Mouse (Mus musculus) lung, postnatal 0 days (tissue): Measurements from ENCODE around the gene Gmpr2. TPM values are rescaled to one million over a fixed set of nuclear protein-coding genes. Genes with fewer than 3 reads are reported as not detected.
A peak's percentile ranks its signal among the peaks of the same experiment; 100 is the strongest.

Experiments
- ATAC-seq: fragments of 200-750 bp; cut with Nextera tagmentation; 2 replicates; pipeline ENCODE4 v1.8.0; 2017; ENCODE audit warnings: moderate library complexity
- DNase-seq: peaks from one replicate; pipeline ENCODE4 v3.0.0-alpha.2; 2016; ENCODE audit warnings: low spot score
- H3K27ac ChIP-seq: fragments of 300-500 bp; sonication (generic); 2 replicates; pipeline ENCODE4 v1.5.1; 2014; ENCODE audit warnings: antibody characterized with exemption, mild to moderate bottlenecking, low read length, mixed read lengths
- H3K27me3 ChIP-seq: fragments of 300-500 bp; sonication (generic); replicated peaks from 2 replicates; pipeline ENCODE4 v1.6.1; 2014; ENCODE audit warnings: low read length, mixed read lengths; ENCODE audit not compliant: insufficient read depth
- H3K36me3 ChIP-seq: fragments of 300-500 bp; sonication (generic); 2 replicates; pipeline ENCODE4 v1.6.1; 2014; ENCODE audit warnings: low read length, mixed read lengths; ENCODE audit not compliant: insufficient read depth
- H3K4me1 ChIP-seq: fragments of 300-500 bp; sonication (generic); 2 replicates; pipeline ENCODE4 v1.6.1; 2014; ENCODE audit warnings: antibody characterized with exemption, low read depth, low read length, mixed read lengths; ENCODE audit not compliant: insufficient read depth
- H3K4me2 ChIP-seq: fragments of 300-500 bp; sonication (generic); replicated peaks from 2 replicates; pipeline ENCODE4 v1.6.1; 2014; ENCODE audit warnings: low read depth, mild to moderate bottlenecking, low read length, moderate library complexity, mixed read lengths
- H3K4me3 ChIP-seq: fragments of 300-500 bp; sonication (generic); 2 replicates; pipeline ENCODE4 v1.5.1; 2014; ENCODE audit warnings: low read depth, low read length
- H3K9ac ChIP-seq: fragments of 300-500 bp; sonication (generic); replicated peaks from 2 replicates; pipeline ENCODE4 v1.6.1; 2014; ENCODE audit warnings: low read depth, mild to moderate bottlenecking
- H3K9me3 ChIP-seq: fragments of 300-500 bp; sonication (generic); 2 replicates; pipeline ENCODE4 v1.6.1; 2016; ENCODE audit warnings: low read length, mixed read lengths
- CTCF ChIP-seq: IDR thresholded peaks from 2 replicates; pipeline ENCODE4 v1.5.1; 2016; ENCODE audit warnings: antibody characterized with exemption, mild to moderate bottlenecking
- EP300 ChIP-seq: IDR thresholded peaks from 2 replicates; pipeline ENCODE4 v1.6.1; 2016; ENCODE audit warnings: antibody characterized with exemption, mild to moderate bottlenecking, control low read depth
- WGBS: fragments of 180-500 bp; shearing (Covaris S2); extraction: QIAGEN DNeasy Blood & Tissue Kit; methylation state at CpG from one replicate; pipeline ENCODE4 v1.1.7; 2014; 5-methylcytosine and 5-hydroxymethylcytosine counted together
- polyA plus RNA-seq: library from polyadenylated mRNA; unstranded; fragments of >200 nt; fragmentation: Nextera tagmentation; extraction: Ambion mirVana; gene quantifications from 2 replicates; pipeline ENCODE4 v1.2.1, GENCODE M21; 2015

Gmpr2 gene
- polyA plus RNA-seq, 1 experiment from 2014 or later: 34.0 TPM

DNA sequence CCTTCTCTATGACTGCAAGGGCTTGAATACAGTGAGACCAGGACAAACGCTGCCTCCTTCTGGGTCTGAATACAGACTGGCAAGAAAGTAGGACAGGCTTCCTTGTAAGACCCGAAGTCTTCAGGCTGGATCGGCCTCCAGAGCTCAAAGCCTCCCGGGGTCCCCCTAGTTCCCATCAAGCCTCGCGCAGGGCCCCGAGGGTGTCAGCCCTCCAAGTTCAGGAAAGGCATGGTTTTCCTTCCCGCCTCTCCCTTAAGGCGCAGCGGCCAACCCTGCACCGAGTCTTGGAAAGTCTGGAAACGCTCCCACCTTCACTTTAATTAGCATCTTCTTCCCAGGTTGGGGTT, 282 bp upstream of the Gmpr2 start:
- WGBS: under 1% methylated on average over 12 of the region's 12 CpGs

DNA sequence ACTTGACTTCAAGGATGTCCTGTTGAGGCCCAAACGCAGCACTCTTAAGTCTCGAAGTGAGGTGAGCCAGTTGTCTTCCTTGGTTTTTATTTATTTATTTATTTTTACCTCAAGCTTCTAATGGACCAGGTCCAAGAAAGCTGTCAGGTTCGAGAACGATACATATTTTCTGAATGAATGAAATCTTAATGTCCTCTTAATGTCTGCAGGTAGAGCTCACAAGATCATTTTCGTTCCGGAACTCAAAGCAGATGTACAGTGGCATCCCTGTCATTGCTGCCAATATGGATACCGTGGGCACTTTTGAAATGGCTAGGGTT, 960 bp downstream of the Gmpr2 start:
- Histone ChIP-seq H3K4me1 (peaks cover 4% of the 10 kb centered on the region; the same call in 1 of the 2 replicates), H3K4me2 (peak overlapping the region; percentile 83), H3K36me3 (peaks cover 9% of the 10 kb centered on the region; the same call in 1 of the 2 replicates), H3K9ac (no peak overlapping the region), H3K27ac (no peak overlapping the region; the same call in 1 of the 2 replicates), H3K27me3 (no peaks in the 10 kb centered on the region), H3K4me3 (peak overlapping the region; percentile 84; the same call in 1 of the 2 replicates), H3K9me3 (no peaks in the 10 kb centered on the region)
- ATAC-seq (no peak), DNase-seq (no peak)
- TF ChIP-seq CTCF (no peak), EP300 (peak; percentile 0; the same call in 1 of the 2 replicates)
- WGBS: 65% methylated on average over 7 of the region's 7 CpGs

More for the DNA sequence above, 282 bp upstream of the Gmpr2 start:
- Histone ChIP-seq H3K4me1 (peaks cover 4% of the 10 kb centered on the region; the same call in 1 of the 2 replicates), H3K4me2 (peak overlapping the region; percentile 83), H3K9ac (peak overlapping the region; percentile 87), H3K27ac (peak overlapping the region; percentile 75), H3K27me3 (no peaks in the 10 kb centered on the region), H3K4me3 (peak overlapping the region; percentile 84), H3K9me3 (no peaks in the 10 kb centered on the region), H3K36me3 (no peaks in the 10 kb centered on the region)
- no peak for TF ChIP-seq CTCF
- TF ChIP-seq EP300: no peak
- DNase-seq (no peak), ATAC-seq (peak; percentile 32)

DNA sequence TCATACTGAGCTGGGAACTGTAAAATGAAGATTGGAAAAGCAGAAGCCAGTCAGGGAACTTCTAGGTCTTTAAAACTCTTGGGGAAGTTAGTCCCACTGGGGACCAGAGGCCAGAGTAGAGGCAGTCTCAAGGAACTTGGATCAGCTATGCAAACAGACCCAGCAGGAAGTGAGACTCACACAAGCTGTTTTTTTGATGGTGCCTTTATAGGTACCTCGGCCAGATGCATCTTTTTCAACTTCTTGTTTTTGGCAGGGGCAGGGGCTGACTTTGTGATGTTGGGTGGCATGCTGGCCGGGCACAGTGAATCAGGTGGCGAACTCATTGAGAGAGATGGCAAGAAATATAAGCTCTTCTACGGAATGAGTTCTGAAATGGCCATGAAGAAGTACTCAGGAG, 5.9 kb downstream of the Gmpr2 start:
- H3K4me3 ChIP-seq: no peak overlapping the region
- H3K9me3 ChIP-seq: no peaks in the 10 kb centered on the region
- ATAC-seq (no peak), DNase-seq (no peak)
- H3K9ac ChIP-seq: no peak overlapping the region
- WGBS: 77% methylated on average over 4 of the region's 4 CpGs
- no peak overlapping the region for H3K27ac ChIP-seq
- no peak for TF ChIP-seq CTCF
- no peak for TF ChIP-seq EP300
- no peak overlapping the region for H3K4me2 ChIP-seq
- H3K4me1 ChIP-seq: no peaks in the 10 kb centered on the region
- H3K27me3 ChIP-seq: no peaks in the 10 kb centered on the region
- peaks cover 25% of the 10 kb centered on the region for H3K36me3 ChIP-seq

DNA sequence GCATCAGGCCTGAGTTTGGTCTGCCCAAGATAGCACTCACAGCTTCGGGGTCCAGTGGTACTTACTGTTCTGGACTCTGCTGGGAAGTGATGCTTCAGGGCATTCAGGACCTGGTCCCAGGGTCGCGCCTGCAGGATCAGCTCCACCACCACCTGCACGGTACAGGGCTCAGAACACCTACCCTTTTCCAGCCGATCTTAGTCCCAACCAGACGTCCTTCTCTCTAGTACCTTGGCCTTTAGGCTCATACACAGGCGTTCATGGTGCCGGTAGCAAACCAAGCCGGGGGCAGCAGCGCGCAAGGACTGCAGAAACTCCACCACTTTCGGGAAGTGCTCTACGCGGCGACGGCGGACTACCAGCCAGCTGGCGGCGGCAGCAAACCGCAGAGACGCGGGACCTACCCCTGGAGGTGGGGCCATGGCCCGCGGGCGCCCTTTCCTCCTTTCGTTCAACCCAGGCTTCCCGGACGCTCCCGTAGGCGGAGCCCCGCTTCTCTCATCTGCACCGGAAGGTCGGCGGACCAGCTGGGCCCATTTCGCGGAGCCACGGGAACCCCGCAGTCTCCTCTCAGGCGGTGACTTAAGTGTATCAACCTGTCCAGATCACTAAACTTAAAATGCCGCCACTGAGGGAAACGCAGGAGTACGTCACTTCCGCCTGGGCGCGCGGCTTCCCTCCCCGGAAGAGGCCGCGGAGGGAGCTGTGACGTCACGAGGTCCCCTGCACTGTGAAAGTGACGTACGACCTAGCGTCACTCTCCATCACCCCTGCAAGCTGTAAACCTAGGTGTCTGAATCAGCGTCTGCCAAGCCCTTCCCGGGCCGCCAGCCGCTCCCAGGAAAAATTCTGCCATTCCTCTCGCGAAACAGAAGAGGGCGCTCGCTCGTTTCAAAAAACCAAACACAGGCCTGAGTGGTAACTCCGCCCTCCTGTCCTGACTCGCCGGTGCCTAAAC, 9.7 kb downstream of the Gmpr2 start, which contains the start of gene Tinf2:
Gene Tinf2 (minus strand): TSS at position 661 of the 958 bp plus-strand sequence.
- H3K9ac ChIP-seq: peak within 1 kb of the TSS; percentile 58
- peaks cover 25% of the 10 kb centered on the region for H3K36me3 ChIP-seq
- H3K27ac ChIP-seq: peak within 1 kb of the TSS; percentile 87
- H3K4me3 ChIP-seq: peak within 1 kb of the TSS; percentile 73
- TF ChIP-seq EP300 (peak; percentile 45), CTCF (peak; percentile 86)
- WGBS: under 1% methylated on average over 65 of the region's 66 CpGs
- DNase-seq: peak; percentile 98
- peak within 1 kb of the TSS; percentile 77 for H3K4me2 ChIP-seq
- H3K9me3 ChIP-seq: no peaks in the 10 kb centered on the region
- H3K27me3 ChIP-seq: no peaks in the 10 kb centered on the region
- ATAC-seq: peak; percentile 97
- no peaks in the 10 kb centered on the region for H3K4me1 ChIP-seq

DNA sequence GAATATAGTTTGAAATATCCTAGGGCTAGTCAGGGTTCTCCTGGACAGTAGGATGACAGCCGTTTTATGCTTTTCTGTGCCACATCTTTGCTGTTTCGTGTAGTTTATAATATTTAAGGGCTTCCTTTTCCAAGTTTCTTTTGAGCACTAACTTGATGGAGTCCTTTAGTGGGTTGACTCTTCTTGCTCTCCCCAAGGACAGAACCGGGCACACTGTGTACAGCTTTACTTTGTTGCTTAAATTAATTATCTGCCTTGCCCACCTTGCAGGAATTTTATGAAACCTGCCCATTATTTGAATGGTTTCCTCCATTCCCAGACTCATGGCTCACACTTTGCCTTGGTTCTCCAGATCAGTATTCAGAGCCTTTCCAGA, 10.4 kb downstream of the Gmpr2 start:
- H3K4me2 ChIP-seq: peak overlapping the region; percentile 77
- no peaks in the 10 kb centered on the region for H3K9me3 ChIP-seq
- H3K4me3 ChIP-seq: peak overlapping the region; percentile 73
- H3K27ac ChIP-seq: peak overlapping the region; percentile 87; the same call in 1 of the 2 replicates
- TF ChIP-seq CTCF: no peak
- no peak for TF ChIP-seq EP300
- WGBS: 6% methylated on average over 3 of the region's 3 CpGs
- ATAC-seq (peak; percentile 1; the same call in 1 of the 2 replicates), DNase-seq (no peak)
- no peak overlapping the region for H3K9ac ChIP-seq
- H3K27me3 ChIP-seq: no peaks in the 10 kb centered on the region
- no peaks in the 10 kb centered on the region for H3K4me1 ChIP-seq
- peaks cover 21% of the 10 kb centered on the region for H3K36me3 ChIP-seq

DNA sequence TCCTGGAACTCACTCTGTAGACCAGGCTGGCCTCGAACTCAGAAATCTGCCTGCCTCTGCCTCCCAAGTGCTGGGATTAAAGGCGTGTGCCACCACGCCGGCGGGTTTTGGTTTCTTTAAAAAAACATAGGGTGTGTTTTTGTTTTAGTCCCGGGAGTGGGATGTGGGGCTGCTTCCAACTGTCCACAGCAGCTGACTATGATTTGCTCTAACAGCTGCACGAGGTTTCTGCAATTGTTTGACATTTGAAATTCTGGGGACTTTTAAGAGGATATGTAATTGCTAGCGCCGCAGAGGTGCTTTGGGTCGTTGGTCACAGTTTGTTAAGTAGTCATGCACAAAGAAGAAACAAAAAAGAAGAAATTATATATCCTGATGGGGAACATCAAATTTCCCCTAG, 17.7 kb downstream of the Gmpr2 start:
- DNase-seq: no peak
- WGBS: 71% methylated on average over 10 of the region's 10 CpGs
- Histone ChIP-seq H3K4me2 (no peak overlapping the region), H3K4me1 (no peaks in the 10 kb centered on the region), H3K4me3 (no peak overlapping the region), H3K27me3 (no peaks in the 10 kb centered on the region), H3K27ac (no peak overlapping the region), H3K9ac (no peak overlapping the region), H3K36me3 (no peaks in the 10 kb centered on the region), H3K9me3 (no peaks in the 10 kb centered on the region)
- no peak for ATAC-seq
- TF ChIP-seq EP300: no peak
- no peak for TF ChIP-seq CTCF
